Mouse (Mus musculus): ENCODE data around the gene Sgo2b.
"Not testable (repeated sequence)": the region's sequence is repeated elsewhere in the genome, so short reads cannot be mapped to it uniquely, and the experiment has no call there.

Sgo2b gene

DNA sequence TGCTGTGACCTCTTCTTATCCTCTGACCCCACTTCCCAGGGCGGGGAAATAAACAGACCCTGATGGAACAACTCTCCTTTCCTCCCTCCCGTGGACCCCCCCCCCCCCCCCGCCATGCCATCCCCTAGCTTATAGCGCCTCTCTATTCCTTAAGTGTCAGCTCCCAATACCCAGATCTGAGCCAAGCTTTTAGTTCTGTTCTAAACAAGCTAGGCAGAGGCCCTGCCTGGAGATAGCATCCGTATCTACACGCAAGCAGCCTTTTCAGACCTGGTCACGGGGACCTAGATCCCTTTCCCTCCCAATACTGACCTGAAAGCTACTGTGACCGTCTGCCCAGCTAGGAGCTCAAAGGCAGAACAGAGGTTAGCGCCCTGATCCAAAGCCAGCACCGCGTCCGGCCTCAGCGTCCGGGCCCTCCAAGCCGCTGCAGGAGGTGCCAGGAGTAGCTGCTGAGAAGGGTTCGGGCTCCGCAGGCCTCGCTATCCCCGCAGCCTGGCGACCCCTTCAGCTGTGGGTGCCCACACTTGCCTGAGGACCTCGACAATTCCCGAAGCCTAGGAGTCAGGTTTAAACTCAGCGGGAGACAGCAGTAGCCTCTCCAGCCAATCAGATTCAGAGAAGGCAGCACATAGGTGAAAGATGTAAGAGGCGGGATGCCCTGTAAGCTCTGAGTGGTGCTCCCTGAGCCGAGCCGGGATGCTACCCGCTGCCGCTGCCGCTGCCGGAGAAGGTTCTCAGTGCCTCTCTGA lies at the start of gene Sgo2b:
Gene Sgo2b (minus strand): TSS at position 623 of the 752 bp plus-strand sequence.
- DNase-seq: no peak

DNA sequence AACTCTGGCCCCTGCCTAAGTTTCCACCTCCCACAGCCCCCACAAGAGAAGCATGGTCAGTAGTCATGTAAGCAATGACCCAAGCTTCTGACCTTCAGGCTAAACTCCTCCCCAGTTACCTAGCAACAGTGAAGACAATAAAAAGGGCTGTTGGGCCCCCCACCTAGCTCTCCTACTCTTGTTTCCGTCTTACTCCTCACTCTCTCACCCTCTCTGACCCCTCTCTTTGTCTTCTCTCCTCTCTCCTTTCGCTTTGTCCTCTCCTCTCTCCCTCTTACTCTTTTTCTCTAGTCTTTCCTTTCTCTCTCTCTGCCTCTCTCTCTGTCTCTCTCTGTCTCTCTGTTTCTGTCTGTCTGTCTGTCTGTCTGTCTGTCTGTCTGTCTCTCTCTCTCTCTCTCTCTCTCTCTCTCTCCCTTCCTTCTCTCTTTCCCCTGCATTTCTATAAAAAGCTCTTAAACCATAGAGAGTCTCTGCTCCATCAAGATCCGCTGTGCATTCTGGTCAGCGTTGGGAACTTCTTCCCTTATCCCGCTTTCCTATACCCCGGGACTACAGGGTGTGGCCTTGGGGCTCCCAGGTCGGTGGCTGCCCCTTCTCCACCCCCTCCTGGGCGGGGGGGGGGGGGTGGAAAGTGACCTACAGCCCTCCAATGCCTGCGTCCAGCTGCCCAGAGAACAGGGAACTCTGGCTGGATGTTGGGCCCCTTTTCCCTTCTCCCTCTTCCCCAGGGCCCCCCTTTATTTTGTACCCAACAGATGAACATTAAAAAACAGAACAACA lies 18.8 kb upstream of the Sgo2b start:
- not testable (repeated sequence) for DNase-seq

DNA sequence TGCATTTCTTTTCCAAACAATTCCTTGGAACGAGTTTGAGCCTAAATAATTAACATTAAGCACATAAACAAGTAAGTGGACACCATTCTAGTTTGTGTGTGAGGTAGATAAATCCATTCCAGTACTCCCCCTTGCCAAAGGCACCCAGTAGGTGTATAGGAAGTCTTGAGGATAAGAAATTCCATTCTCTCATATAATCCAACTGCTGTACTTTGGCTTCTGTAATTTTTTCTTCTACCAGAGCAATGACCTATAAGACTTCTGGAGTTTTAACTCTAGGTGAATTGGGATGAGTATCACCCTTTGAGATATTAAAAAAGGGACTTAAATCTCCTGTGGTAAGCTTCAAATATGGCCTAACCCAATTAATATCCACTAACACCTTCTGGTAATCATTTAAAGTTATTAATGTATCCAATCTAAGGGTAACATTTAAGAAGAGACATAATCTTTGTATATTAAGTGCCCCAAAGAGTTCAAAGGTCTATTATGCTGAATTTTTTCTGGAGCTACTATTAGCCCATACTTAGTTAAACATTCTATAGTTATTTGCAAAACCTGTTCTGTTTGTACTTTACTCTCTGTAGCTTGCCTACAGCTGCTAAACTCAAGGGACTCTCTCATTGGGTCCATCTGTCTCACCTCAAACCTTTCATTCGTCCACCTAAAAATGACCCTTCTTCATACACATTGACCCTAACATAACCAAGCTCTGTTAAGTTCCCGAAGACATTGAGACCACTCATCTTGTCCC lies 9.2 kb upstream of the Sgo2b start:
- DNase-seq: no peak

DNA sequence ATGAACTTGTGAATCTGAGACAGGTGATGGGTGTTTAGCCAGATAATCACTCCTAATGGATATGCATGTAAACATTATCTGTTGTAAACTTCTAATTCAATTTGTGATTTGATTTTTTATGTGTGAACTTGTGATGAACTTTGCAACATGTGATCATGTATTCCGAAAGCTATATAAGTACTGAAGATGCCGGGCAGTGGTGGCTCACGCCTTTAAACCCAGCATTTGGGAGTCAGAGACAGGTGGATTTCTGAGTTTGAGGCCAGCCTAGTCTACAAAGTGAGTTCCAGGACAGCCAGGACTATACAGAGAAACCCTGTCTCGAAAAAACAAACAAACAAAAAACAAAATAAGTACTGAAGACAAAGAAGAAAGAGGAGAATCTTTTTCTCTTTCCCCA lies 1.8 kb upstream of the Sgo2b start:
- not testable (repeated sequence) for DNase-seq

DNA sequence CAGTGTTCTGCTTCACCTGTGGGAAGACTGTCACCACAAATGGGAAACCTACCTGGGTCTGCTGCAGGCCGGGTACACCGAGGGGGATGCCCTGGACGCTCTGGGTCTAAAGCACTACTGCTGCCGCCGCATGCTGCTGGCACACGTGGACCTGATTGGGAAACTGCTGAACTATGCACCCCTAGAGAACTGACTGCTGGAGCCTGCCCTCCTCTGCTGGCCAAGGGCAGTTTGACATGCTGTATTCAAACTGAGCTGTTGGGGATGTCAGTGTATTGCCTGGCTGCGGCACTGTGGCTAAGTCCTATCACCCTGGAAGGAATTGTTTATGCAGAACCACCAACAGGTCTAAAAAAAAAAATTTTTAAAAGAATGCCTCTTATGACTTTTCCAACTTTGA lies 18.9 kb downstream of the Sgo2b start:
- no peak for DNase-seq

DNA sequence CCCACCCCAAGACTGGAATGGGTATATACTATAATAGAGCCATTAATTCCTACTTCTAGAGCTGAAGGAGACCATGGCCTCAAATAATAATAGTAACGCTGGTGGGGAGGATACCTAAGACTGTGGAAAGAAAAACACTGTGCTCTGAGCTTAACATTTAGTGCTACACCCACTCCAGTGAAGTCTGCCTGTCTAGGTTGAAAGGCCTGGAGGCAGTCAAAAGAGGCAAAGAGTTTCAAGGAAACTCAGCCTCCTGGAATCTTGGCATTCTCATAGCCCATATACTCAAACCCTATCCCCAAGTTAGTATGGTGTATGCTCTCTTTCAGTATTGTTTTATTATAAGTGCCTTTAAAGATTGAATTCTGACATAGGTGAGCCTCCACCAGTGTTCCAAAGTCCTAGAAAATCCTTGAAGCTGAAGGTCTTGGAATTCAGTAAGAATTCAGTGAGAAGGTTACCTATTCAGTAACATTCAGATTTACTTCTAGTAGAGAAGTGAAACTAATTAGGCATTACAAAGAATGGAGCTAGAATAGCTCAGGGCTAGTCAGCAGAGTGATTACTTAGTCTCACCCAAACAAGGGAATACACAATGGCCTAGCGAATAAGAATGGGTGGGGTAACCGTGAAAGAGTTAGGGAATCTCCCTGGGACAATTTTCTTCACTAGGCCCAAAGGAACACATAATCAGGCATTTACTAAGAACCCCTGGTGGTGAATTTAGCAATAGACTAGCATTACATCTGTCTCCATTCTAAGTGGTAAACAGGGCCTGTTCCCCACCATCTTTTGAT lies 22.5 kb downstream of the Sgo2b start:
- no peak for DNase-seq

DNA sequence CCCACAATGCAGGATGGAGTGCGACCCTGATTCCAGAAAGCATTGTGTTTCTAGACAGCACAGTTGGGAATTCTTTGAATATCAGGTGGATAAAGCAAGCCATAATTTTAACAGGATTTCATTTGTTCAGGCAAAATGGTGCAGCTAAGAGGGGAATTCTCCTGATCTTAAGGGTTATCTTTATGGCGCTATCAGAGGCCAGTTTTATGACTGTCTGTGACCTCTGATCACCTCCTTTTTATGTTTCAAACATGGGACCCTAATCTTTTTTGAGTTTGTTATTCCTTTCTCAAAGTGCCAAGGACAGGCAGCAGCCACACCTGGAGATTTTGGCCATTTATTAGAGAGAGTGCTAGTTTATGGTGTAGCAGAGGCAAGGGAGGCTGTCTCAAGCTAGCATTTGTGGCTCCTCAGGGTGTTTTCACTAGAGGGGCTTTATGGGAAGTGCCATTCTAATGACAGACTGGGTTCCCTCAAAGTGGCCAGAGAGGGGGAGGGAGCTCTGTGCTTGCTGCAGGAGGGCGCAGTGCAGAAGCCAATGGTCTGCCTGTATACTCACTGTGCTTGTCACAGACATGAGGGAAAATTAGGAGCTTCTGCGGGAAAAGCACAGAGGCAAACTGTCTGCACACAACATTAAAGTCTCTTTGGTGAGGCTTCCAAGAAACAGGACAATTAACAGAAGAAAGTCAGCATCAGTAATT lies 30.6 kb downstream of the Sgo2b start:
- no peak for DNase-seq

DNA sequence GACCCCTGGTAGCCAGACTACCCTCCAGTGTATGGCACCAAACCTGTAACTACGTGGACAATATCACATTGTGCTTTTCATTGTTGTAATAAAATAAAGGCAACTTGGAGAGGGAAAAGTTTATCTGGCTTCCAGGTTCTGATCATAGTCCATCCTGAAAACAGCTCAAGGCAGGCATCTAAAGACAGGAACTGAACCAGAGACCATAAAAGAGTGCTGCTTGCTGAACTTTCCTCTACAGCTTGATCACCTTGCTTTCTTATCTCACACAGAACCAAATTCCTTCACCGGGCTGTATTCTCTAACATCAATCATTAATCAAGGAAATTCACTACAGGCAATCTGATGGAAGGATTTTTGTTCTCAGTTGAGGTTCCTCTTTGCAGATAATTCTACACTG lies 57.0 kb downstream of the Sgo2b start:
- no peak for DNase-seq

DNA sequence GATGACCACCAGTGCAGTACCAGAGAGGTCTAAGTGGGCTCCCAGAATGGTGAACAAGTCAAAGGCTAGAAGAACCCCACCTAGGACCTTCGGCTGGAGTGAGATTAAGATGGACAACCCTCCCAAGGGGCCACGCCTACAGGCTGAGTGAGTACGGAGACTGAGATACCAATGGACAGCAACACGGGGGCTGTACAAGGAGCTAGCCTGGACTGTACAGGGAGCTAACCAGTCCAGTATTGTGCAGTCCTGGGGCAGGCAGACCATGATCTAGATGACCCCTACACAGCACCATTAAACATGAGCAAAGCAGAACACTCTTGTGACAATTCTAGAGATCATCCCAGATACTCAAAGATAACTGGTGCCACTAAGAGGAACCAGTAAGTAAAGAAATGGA lies 73.7 kb downstream of the Sgo2b start:
- no peak for DNase-seq

DNA sequence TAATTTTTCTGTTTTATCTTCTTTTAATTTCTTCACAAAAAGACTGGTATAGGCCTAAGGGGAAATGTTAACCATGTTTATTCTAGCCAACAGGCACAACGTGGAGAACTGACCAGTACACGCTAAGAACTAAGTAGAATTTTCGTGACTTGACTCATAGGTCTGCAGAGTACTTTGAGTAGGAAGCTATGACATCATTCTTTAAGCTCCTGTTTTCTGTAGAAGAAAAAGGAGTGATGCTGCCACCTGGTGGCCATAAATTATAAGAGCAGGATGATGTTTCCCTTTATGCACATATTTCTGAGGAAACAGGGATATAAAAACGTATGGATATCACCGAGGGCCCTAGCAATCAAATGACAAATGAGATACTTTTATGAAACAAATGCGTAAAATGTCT lies 74.7 kb downstream of the Sgo2b start:
- peak in 1 of 2 experiments; percentile 3 for DNase-seq

DNA sequence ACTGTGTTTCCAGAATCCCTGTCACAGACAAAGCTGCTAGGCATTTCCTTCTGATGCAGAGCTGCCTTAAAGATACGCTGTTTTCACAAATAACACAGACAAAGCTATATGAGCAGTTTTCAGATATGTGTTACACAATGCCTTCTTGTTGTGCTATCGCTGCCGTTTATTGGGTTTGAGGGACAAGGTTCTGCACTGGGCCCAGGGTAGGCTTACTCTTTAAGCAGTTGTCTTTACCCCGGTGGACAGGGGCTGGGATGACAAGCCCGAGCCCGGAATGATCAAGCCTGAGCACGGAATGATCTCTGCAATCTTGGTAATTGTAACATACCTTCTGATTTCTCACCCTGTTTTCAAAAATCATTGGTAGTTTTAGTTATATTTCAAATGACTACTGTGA lies 75.1 kb downstream of the Sgo2b start:
- DNase-seq: no peak

All from thymus, postnatal 36 days (tissue).